Mouse (Mus musculus) embryo, embryonic 10.5 days (tissue): ENCODE data around the gene Rsu1.

Source experiments
- DNase-seq: peaks from one replicate; pipeline ENCODE4 v3.0.0-alpha.2; 2015; ENCODE audit warnings: low spot score

Rsu1 gene

DNA sequence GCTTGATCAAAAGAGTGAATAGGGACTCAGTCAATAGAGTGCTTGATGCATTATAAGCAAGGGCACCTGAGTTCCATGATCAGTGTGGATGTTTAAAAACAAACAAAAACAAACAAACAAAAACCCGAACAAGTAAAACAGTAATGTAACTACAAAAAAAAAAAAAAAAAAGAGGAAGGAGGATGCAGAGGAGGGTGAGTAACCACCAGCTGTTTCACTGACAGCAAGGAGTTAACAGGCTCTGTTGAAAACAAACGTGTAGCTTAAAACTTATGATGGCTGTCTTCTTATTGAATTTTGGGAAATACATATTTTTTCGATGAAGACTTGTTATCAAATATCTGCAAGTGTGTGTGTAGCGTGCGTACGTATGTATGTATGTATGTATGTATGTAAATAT is 222.6 kb downstream of the Rsu1 start:
- DNase-seq = no peak

DNA sequence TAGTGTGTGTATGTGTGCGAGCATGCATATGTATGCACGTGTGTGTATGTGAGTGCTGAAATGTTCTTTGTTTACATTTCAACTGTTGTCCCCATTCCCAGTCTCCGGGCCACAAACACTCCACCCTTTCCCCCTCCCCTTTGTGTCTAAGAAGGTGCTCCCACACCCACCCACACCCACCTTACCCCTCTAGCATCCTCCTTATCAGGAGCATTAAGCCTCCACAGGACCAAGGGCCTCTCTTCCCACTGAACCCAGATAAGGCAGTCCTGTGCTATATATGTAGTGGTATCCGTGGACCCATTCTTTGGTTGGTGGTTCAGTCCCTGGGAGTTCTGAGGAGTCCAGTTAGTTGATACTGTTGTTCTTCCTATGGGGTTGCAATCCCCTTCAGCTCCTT is 226.7 kb downstream of the Rsu1 start:
- DNase-seq = no peak

DNA sequence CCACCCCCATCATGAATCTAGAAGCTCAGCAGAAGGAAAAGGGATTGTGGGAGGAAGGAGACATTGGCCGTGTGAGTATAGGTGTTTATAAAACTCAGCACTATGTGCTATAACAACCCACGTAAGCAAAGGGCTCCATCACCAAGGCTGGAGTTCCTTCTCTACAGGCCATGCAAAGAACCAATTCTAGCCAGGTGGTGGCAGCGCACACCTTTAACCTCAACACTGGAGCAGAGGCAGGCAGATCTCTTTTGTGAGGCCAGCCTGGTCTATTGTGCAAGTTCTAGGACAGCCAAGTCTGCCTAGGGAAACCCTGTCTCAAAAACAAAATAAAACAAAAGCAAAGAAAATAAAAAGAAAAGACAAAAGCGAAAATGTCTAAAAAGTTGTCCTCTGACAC is 231.4 kb downstream of the Rsu1 start:
- DNase-seq = no peak

- DNase-seq = no peak
Measured at GRCm38 (mm10) chr2:13038772-13039171, 232.4 kb downstream of the Rsu1 start.
